Mouse (Mus musculus): ENCODE data around the gene Rnf5. TPM values are rescaled to one million over a fixed set of nuclear protein-coding genes. Genes with fewer than 3 reads are reported as not detected.

Rnf5 gene
- polyA plus RNA-seq, 1 experiment from 2014 or later, result 301 TPM

- 10% methylated on average over 12 of the region's 12 CpGs for WGBS
Measured at GRCm38 (mm10) chr17:34629796-34630603, 26.5 kb upstream of the Rnf5 start.

GRCm38 (mm10) chr17:34629221-34629751 lies 25.8 kb upstream of the Rnf5 start, which contains the start of gene Prrt1:
TSS of gene Prrt1 (plus strand) at chr17:34629533.
- Histone ChIP-seq H3K36me3 (peaks cover 3% of the 10 kb centered on the region; the same call in 1 of the 2 replicates), H3K4me2 (peak within 1 kb of the TSS; percentile 91), H3K27ac (peak within 1 kb of the TSS; percentile 93), H3K27me3 (peaks cover 47% of the 10 kb centered on the region), H3K4me3 (peak within 1 kb of the TSS; percentile 73), H3K4me1 (replicated peaks) (peaks cover 61% of the 10 kb centered on the region), H3K9me3 (no peaks in the 10 kb centered on the region), H3K9ac (peak within 1 kb of the TSS; percentile 83)
- ATAC-seq (ENCODE audit: low FRiP score), result peak; percentile 26; the same call in 1 of the 2 replicates
- 1% methylated on average over 16 of the region's 16 CpGs for WGBS

More at GRCm38 (mm10) chr17:34629796-34630603, 26.5 kb upstream of the Rnf5 start:
- Histone ChIP-seq H3K27ac (peak overlapping the region; percentile 93; the same call in 1 of the 2 replicates), H3K27me3 (peaks cover 47% of the 10 kb centered on the region), H3K4me3 (peak overlapping the region; percentile 73), H3K36me3 (peaks cover 3% of the 10 kb centered on the region; the same call in 1 of the 2 replicates), H3K9me3 (no peaks in the 10 kb centered on the region), H3K4me2 (peak overlapping the region; percentile 91), H3K9ac (peak overlapping the region; percentile 83), H3K4me1 (replicated peaks) (peaks cover 61% of the 10 kb centered on the region)
- no peak for ATAC-seq (ENCODE audit: low FRiP score)

- Histone ChIP-seq H3K27me3 (peaks cover 41% of the 10 kb centered on the region), H3K9me3 (no peaks in the 10 kb centered on the region), H3K4me1 (replicated peaks) (peaks cover 61% of the 10 kb centered on the region), H3K36me3 (peaks cover 4% of the 10 kb centered on the region), H3K27ac (peak overlapping the region; percentile 93), H3K9ac (peak overlapping the region; percentile 83), H3K4me2 (peak overlapping the region; percentile 91), H3K4me3 (peak overlapping the region; percentile 73)
- ATAC-seq (ENCODE audit: low FRiP score), result no peak
- 17% methylated on average over 5 of the region's 5 CpGs for WGBS
Measured at GRCm38 (mm10) chr17:34628644-34628967, 25.1 kb upstream of the Rnf5 start.

GRCm38 (mm10) chr17:34627943-34628643 lies 24.6 kb upstream of the Rnf5 start, which contains the start of gene Ppt2:
TSS of gene Ppt2 (minus strand) at chr17:34628510.
- Histone ChIP-seq H3K4me3 (peak within 1 kb of the TSS; percentile 73), H3K4me2 (peak within 1 kb of the TSS; percentile 91), H3K9me3 (no peaks in the 10 kb centered on the region), H3K9ac (peak within 1 kb of the TSS; percentile 83), H3K27ac (peak within 1 kb of the TSS; percentile 93), H3K36me3 (peaks cover 10% of the 10 kb centered on the region), H3K27me3 (peaks cover 36% of the 10 kb centered on the region), H3K4me1 (replicated peaks) (peaks cover 61% of the 10 kb centered on the region)
- WGBS, result 8% methylated on average over 29 of the region's 29 CpGs
- ATAC-seq (ENCODE audit: low FRiP score), result peak; percentile 22

- peak overlapping the region; percentile 91 for H3K4me2 ChIP-seq
- H3K4me3 ChIP-seq, result peak overlapping the region; percentile 73
- no peaks in the 10 kb centered on the region for H3K9me3 ChIP-seq
- peak; percentile 73 for ATAC-seq (ENCODE audit: low FRiP score)
- H3K4me1 ChIP-seq (replicated peaks), result peaks cover 60% of the 10 kb centered on the region
- peaks cover 17% of the 10 kb centered on the region for H3K36me3 ChIP-seq
- 0% methylated on average over 42 of the region's 45 CpGs for WGBS
- peak overlapping the region; percentile 83 for H3K9ac ChIP-seq
- H3K27ac ChIP-seq, result peak overlapping the region; percentile 93
- H3K27me3 ChIP-seq, result peaks cover 28% of the 10 kb centered on the region
Measured at GRCm38 (mm10) chr17:34627093-34627942, 23.8 kb upstream of the Rnf5 start.

GRCm38 (mm10) chr17:34626773-34627092 lies 23.2 kb upstream of the Rnf5 start:
- peak; percentile 43 for ATAC-seq (ENCODE audit: low FRiP score)
- 0% methylated on average over 18 of the region's 18 CpGs for WGBS

GRCm38 (mm10) chr17:34626062-34626772 lies 22.7 kb upstream of the Rnf5 start:
- peak overlapping the region; percentile 93 for H3K27ac ChIP-seq
- peak overlapping the region; percentile 91 for H3K4me2 ChIP-seq
- H3K4me3 ChIP-seq, result peak overlapping the region; percentile 73
- H3K36me3 ChIP-seq, result peaks cover 28% of the 10 kb centered on the region
- H3K4me1 ChIP-seq (replicated peaks), result peaks cover 49% of the 10 kb centered on the region
- no peaks in the 10 kb centered on the region for H3K9me3 ChIP-seq
- peaks cover 17% of the 10 kb centered on the region for H3K27me3 ChIP-seq
- WGBS, result 53% methylated on average over 16 of the region's 16 CpGs
- no peak for ATAC-seq (ENCODE audit: low FRiP score)
- H3K9ac ChIP-seq, result peak overlapping the region; percentile 83

More at GRCm38 (mm10) chr17:34626773-34627092, 23.2 kb upstream of the Rnf5 start:
- Histone ChIP-seq H3K27me3 (peaks cover 22% of the 10 kb centered on the region), H3K36me3 (peaks cover 22% of the 10 kb centered on the region), H3K27ac (peak overlapping the region; percentile 93), H3K4me3 (peak overlapping the region; percentile 73), H3K4me2 (peak overlapping the region; percentile 91), H3K9ac (peak overlapping the region; percentile 83), H3K4me1 (replicated peaks) (peaks cover 54% of the 10 kb centered on the region), H3K9me3 (no peaks in the 10 kb centered on the region)

GRCm38 (mm10) chr17:34624981-34625380 lies 21.5 kb upstream of the Rnf5 start:
- Histone ChIP-seq H3K4me3 (no peak overlapping the region), H3K27ac (no peak overlapping the region), H3K9ac (no peak overlapping the region), H3K27me3 (peaks cover 5% of the 10 kb centered on the region), H3K4me2 (no peak overlapping the region), H3K4me1 (replicated peaks) (peaks cover 37% of the 10 kb centered on the region), H3K9me3 (no peaks in the 10 kb centered on the region), H3K36me3 (peaks cover 35% of the 10 kb centered on the region)
- WGBS, result 98% methylated on average over 3 of the region's 3 CpGs
- no peak for ATAC-seq (ENCODE audit: low FRiP score)

- WGBS, result 90% methylated on average over 9 of the region's 9 CpGs
- ATAC-seq (ENCODE audit: low FRiP score), result no peak
- H3K4me1 ChIP-seq (replicated peaks), result peaks cover 19% of the 10 kb centered on the region
- no peaks in the 10 kb centered on the region for H3K9me3 ChIP-seq
- peaks cover 44% of the 10 kb centered on the region for H3K36me3 ChIP-seq
- H3K27ac ChIP-seq, result no peak overlapping the region
- no peak overlapping the region for H3K4me3 ChIP-seq
- no peak overlapping the region for H3K9ac ChIP-seq
- no peaks in the 10 kb centered on the region for H3K27me3 ChIP-seq
- H3K4me2 ChIP-seq, result no peak overlapping the region
Measured at GRCm38 (mm10) chr17:34623161-34623560, 19.7 kb upstream of the Rnf5 start.

- Histone ChIP-seq H3K4me2 (no peak overlapping the region), H3K9me3 (no peaks in the 10 kb centered on the region), H3K36me3 (peaks cover 57% of the 10 kb centered on the region), H3K27ac (no peak overlapping the region), H3K9ac (no peak overlapping the region), H3K4me3 (no peak overlapping the region), H3K27me3 (no peaks in the 10 kb centered on the region), H3K4me1 (replicated peaks) (peaks cover 4% of the 10 kb centered on the region)
- ATAC-seq (ENCODE audit: low FRiP score), result no peak
- 93% methylated on average over 8 of the region's 8 CpGs for WGBS
Measured at GRCm38 (mm10) chr17:34621006-34621405, 17.5 kb upstream of the Rnf5 start.

GRCm38 (mm10) chr17:34618999-34619398 lies 15.5 kb upstream of the Rnf5 start:
- H3K27me3 ChIP-seq, result no peaks in the 10 kb centered on the region
- 12% methylated on average over 6 of the region's 6 CpGs for WGBS
- peaks cover 75% of the 10 kb centered on the region for H3K36me3 ChIP-seq

More at GRCm38 (mm10) chr17:34618999-34619398, 15.5 kb upstream of the Rnf5 start:
- Histone ChIP-seq H3K9ac (no peak overlapping the region), H3K27ac (no peak overlapping the region), H3K4me3 (no peak overlapping the region), H3K9me3 (no peaks in the 10 kb centered on the region), H3K4me2 (no peak overlapping the region), H3K4me1 (replicated peaks) (no peaks in the 10 kb centered on the region)
- ATAC-seq (ENCODE audit: low FRiP score), result no peak

All from hindbrain, embryonic 13.5 days (tissue).